Mouse (Mus musculus) myocyte (in vitro differentiated cells): ENCODE measurements around the gene Clpsl2. TPM values are rescaled to one million over a fixed set of nuclear protein-coding genes. Genes with fewer than 3 reads are reported as not detected.

ENCODE experiments used
- H3K27me3 ChIP-seq: one replicate; pipeline ENCODE4 v1.6.1; 2011; ENCODE audit not compliant: control insufficient read depth, insufficient read depth, insufficient read length
- H3K36me3 ChIP-seq: one replicate; pipeline ENCODE4 v1.6.1; 2011; ENCODE audit not compliant: control insufficient read depth, insufficient read depth
- H3K4me2 ChIP-seq: one replicate; pipeline ENCODE4 v1.6.1; 2011; ENCODE audit warnings: low read depth, control low read depth
- H3K4me3 ChIP-seq: one replicate; pipeline ENCODE4 v1.5.1; 2011; ENCODE audit warnings: mild to moderate bottlenecking, control low read depth, moderate library complexity
- H3K79me2 ChIP-seq: one replicate; pipeline ENCODE4 v1.6.1; 2011; ENCODE audit not compliant: control insufficient read depth, insufficient read depth
- H3ac ChIP-seq: one replicate; pipeline ENCODE4 v1.6.1; 2011; ENCODE audit not compliant: control insufficient read depth, insufficient read length
- CEBPB ChIP-seq: IDR thresholded peaks from 2 replicates; pipeline ENCODE4 v1.6.1; 2011; ENCODE audit warnings: mild to moderate bottlenecking, moderate library complexity; ENCODE audit not compliant: poor library complexity, insufficient read depth, severe bottlenecking
- E2F4 ChIP-seq: IDR thresholded peaks from one replicate; pipeline ENCODE4 v1.6.1; 2011; ENCODE audit warnings: mild to moderate bottlenecking, control low read depth, moderate library complexity; ENCODE audit not compliant: insufficient read depth
- MAX ChIP-seq: IDR thresholded peaks from one replicate; pipeline ENCODE4 v1.6.1; 2011; ENCODE audit warnings: low read depth, mild to moderate bottlenecking, control low read depth
- MYOD1 ChIP-seq, 3 experiments: IDR thresholded peaks; one replicate each; pipeline ENCODE4 v1.6.1; 2011; ENCODE audit warnings: control low read depth in 2 of 3, low read depth in 2 of 3, mild to moderate bottlenecking in 2 of 3, moderate library complexity in 1 of 3; ENCODE audit not compliant: insufficient read length in 2 of 3, control insufficient read depth in 1 of 3
- MYOG ChIP-seq, 3 experiments: IDR thresholded peaks; one replicate each; pipeline ENCODE4 v1.6.1; 2011; ENCODE audit warnings: control low read depth in 2 of 3, low read depth in 2 of 3, mild to moderate bottlenecking in 2 of 3; ENCODE audit not compliant: insufficient read length in 2 of 3, control insufficient read depth in 1 of 3, insufficient read depth in 1 of 3
- POLR2A ChIP-seq: IDR thresholded peaks from one replicate; pipeline ENCODE4 v1.6.1; 2011; ENCODE audit warnings: low read depth, mild to moderate bottlenecking, control low read depth, moderate library complexity; ENCODE audit not compliant: insufficient read length
- POLR2AphosphoS2 ChIP-seq: IDR thresholded peaks from one replicate; pipeline ENCODE4 v1.6.1; 2011; ENCODE audit warnings: low read depth, control low read depth; ENCODE audit not compliant: insufficient read length
- REST ChIP-seq: IDR thresholded peaks from one replicate; pipeline ENCODE4 v1.6.1; 2011; ENCODE audit warnings: mild to moderate bottlenecking, control low read depth, moderate library complexity; ENCODE audit not compliant: insufficient read depth, insufficient read length
- SRF ChIP-seq: IDR thresholded peaks from one replicate; pipeline ENCODE4 v1.6.1; 2011; ENCODE audit warnings: low read depth; ENCODE audit not compliant: control insufficient read depth, insufficient read length
- TCF12 ChIP-seq: IDR thresholded peaks from one replicate; pipeline ENCODE4 v1.6.1; 2011; ENCODE audit warnings: mild to moderate bottlenecking, control low read depth; ENCODE audit not compliant: poor library complexity, insufficient read depth, severe bottlenecking
- TCF3 ChIP-seq: IDR thresholded peaks from one replicate; pipeline ENCODE4 v1.6.1; 2011; ENCODE audit warnings: low read depth, control low read depth; ENCODE audit not compliant: insufficient read length
- USF1 ChIP-seq: IDR thresholded peaks from one replicate; pipeline ENCODE4 v1.6.1; 2011; ENCODE audit warnings: low read depth, mild to moderate bottlenecking, control low read depth, moderate library complexity
- polyA plus RNA-seq: library from polyadenylated mRNA; unstranded; fragments of >200 nt; fragmentation: generic; extraction: Trizol; gene quantifications from one replicate; pipeline ENCODE4 v1.2.1, GENCODE M21; 2012; ENCODE audit warnings: missing spikeins

Gene Clpsl2
- polyA plus RNA-seq, 1 experiment = not detected

- no peak overlapping the region for H3ac ChIP-seq
- no peaks in the 10 kb centered on the region for H3K27me3 ChIP-seq
- H3K79me2 ChIP-seq = no peaks in the 10 kb centered on the region
- H3K36me3 ChIP-seq = peaks cover 34% of the 10 kb centered on the region
- H3K4me2 ChIP-seq = no peak overlapping the region
- TF ChIP-seq MYOG (IDR thresholded peaks at IDR 0.05; ENCODE audit: control insufficient read depth in 1 of 3, insufficient read depth in 1 of 3, insufficient read length in 2 of 3, low read depth in 2 of 3) (no peak), TCF3 (no peak), REST (no peak), TCF12 (no peak), E2F4 (no peak), MAX (no peak), MYOD1 (IDR thresholded peaks at IDR 0.05; ENCODE audit: control insufficient read depth in 1 of 3, insufficient read length in 2 of 3, low read depth in 2 of 3) (no peak), SRF (no peak), POLR2A (no peak), USF1 (no peak), CEBPB (no peak), POLR2AphosphoS2 (no peak)
- H3K4me3 ChIP-seq = no peak overlapping the region
These were observed 51.6 kb downstream of the Clpsl2 start for GRCm38 (mm10) chr17:28600780-28601179.

DNA sequence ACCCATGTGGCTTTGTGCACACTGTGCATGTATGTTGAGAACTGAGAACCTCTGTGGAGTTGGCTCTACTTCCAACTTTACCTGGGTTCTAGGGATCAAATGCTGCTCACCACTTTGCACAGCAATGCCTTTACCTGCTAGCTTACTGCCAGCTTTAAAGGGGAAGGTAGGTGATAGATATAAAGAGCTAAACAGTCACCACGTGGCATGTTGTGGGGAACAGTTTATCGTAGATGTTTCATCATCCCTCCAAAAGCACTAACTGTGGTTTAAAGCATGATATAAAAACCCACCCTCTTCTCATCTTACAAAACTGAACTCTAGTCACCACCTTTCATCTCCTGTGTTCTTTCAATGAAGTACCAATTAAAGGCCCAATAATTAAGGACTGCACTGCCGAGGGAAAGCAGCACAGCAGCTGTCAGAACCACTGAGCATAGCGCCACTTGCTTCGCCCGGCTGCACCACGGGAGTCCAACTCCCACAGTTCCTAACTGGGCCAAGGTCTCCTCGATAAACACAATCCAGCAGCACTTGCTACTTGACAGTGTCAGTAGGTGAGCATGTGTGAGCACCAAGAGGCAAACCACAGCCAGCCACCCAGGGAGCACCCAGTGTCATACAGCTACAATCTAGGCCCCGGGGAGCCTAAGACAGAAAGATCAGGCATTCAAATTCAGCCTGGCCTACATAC, 52.5 kb downstream of the Clpsl2 start:
- Histone ChIP-seq H3K79me2 (no peaks in the 10 kb centered on the region), H3K36me3 (peaks cover 42% of the 10 kb centered on the region), H3K4me2 (no peak overlapping the region), H3ac (no peak overlapping the region), H3K4me3 (no peak overlapping the region), H3K27me3 (no peaks in the 10 kb centered on the region)
- TF ChIP-seq POLR2A = no peak
- TF ChIP-seq TCF3 = no peak
- no peak for TF ChIP-seq CEBPB
- TF ChIP-seq MAX = no peak
- TF ChIP-seq E2F4 = no peak
- no peak for TF ChIP-seq MYOG (IDR thresholded peaks at IDR 0.05; ENCODE audit: control insufficient read depth in 1 of 3, insufficient read depth in 1 of 3, insufficient read length in 2 of 3, low read depth in 2 of 3)
- TF ChIP-seq MYOD1 (IDR thresholded peaks at IDR 0.05; ENCODE audit: control insufficient read depth in 1 of 3, insufficient read length in 2 of 3, low read depth in 2 of 3) = no peak
- no peak for TF ChIP-seq REST
- TF ChIP-seq SRF = no peak
- no peak for TF ChIP-seq USF1
- no peak for TF ChIP-seq TCF12
- no peak for TF ChIP-seq POLR2AphosphoS2

Other genes starting within 250 kb of the Clpsl2 start
- gene Fance, start 235.9 kb upstream of the Clpsl2 start, polyA plus RNA-seq = 28.5 TPM
- 2,984 TPM for gene Rpl10a, start 220.9 kb upstream of the Clpsl2 start, polyA plus RNA-seq
- 20.1 TPM for gene Tead3, start 198.6 kb upstream of the Clpsl2 start, polyA plus RNA-seq
- gene Tulp1, start 184.2 kb upstream of the Clpsl2 start, polyA plus RNA-seq = not detected
- gene Fkbp5, start 31.9 kb upstream of the Clpsl2 start, polyA plus RNA-seq = 11.6 TPM
- not detected for gene Armc12, start 18.6 kb upstream of the Clpsl2 start, polyA plus RNA-seq
- gene Clps, start 11.4 kb downstream of the Clpsl2 start, polyA plus RNA-seq = not detected
- 0.04 TPM for gene Lhfpl5, start 26.2 kb downstream of the Clpsl2 start, polyA plus RNA-seq
- 18.2 TPM for gene Srpk1, start 73.3 kb downstream of the Clpsl2 start, polyA plus RNA-seq
- gene Slc26a8, start 140.8 kb downstream of the Clpsl2 start, polyA plus RNA-seq = not detected
- gene Mapk14, start 141.9 kb downstream of the Clpsl2 start, polyA plus RNA-seq = 34.6 TPM
- gene AC170998.1, start 176.7 kb downstream of the Clpsl2 start, polyA plus RNA-seq = not detected
- 0.08 TPM for gene Mapk13, start 219.9 kb downstream of the Clpsl2 start, polyA plus RNA-seq